Mouse (Mus musculus): ENCODE measurements at regions not wholly inside any gene's neighbourhood (a gene's known extent, or its start where the extent isn't known, plus 50 kb on each side); places are given as distances from the start of the nearest gene placed in this dataset.

- no peak overlapping the region for H3K27ac ChIP-seq
- TF ChIP-seq CTCF (conservative IDR thresholded peaks at IDR 0.05): no peak
- no peak for DNase-seq (ENCODE audit: low spot score in 2 of 2)
- no peak overlapping the region for H3K4me3 ChIP-seq
Measured at GRCm38 (mm10) chr5:47795273-47795672, 187.7 kb upstream of the Slit2 start.

- H3K4me3 ChIP-seq: no peak overlapping the region
- no peak for DNase-seq (ENCODE audit: low spot score in 2 of 2)
- no peak for TF ChIP-seq CTCF (conservative IDR thresholded peaks at IDR 0.05)
- no peak overlapping the region for H3K27ac ChIP-seq
Measured at GRCm38 (mm10) chr5:47820936-47821335, 162.0 kb upstream of the Slit2 start.

- H3K4me3 ChIP-seq: no peak overlapping the region
- peak in 1 of 2 experiments; percentile 10 for DNase-seq (ENCODE audit: low spot score in 2 of 2)
- no peak for TF ChIP-seq CTCF (conservative IDR thresholded peaks at IDR 0.05)
- H3K27ac ChIP-seq: no peak overlapping the region
Measured at GRCm38 (mm10) chr5:47837998-47838397, 144.9 kb upstream of the Slit2 start.

GRCm38 (mm10) chr5:47869701-47870100 is 113.2 kb upstream of the Slit2 start:
- no peak overlapping the region for H3K27ac ChIP-seq
- no peak for TF ChIP-seq CTCF (conservative IDR thresholded peaks at IDR 0.05)
- H3K4me3 ChIP-seq: no peak overlapping the region
- DNase-seq (ENCODE audit: low spot score in 2 of 2): no peak

All from layer of hippocampus, adult 2 months (tissue).